Mouse (Mus musculus) forebrain, embryonic 12.5 days (tissue): Measurements from ENCODE around the gene Ppp1r37. TPM values are rescaled to one million over a fixed set of nuclear protein-coding genes. Genes with fewer than 3 reads are reported as not detected.
"Not testable (repeated sequence)": the region's sequence is repeated elsewhere in the genome, so short reads cannot be mapped to it uniquely, and the experiment has no call there.

Experiments used
- ATAC-seq: fragments of 200-750 bp; cut with Nextera tagmentation; 2 replicates; pipeline ENCODE4 v1.8.0; 2017; ENCODE audit warnings: moderate TSS enrichment; ENCODE audit not compliant: low FRiP score
- H3K27ac ChIP-seq: fragments of 300-500 bp; sonication (generic); 2 replicates; pipeline ENCODE4 v1.5.1; 2016; ENCODE audit warnings: mild to moderate bottlenecking
- H3K27me3 ChIP-seq: fragments of 300-500 bp; sonication (generic); 2 replicates; pipeline ENCODE4 v1.6.1; 2016; ENCODE audit warnings: mild to moderate bottlenecking
- H3K36me3 ChIP-seq: fragments of 300-500 bp; sonication (generic); replicated peaks from 2 replicates; pipeline ENCODE4 v1.6.1; 2016; ENCODE audit warnings: mild to moderate bottlenecking
- H3K4me1 ChIP-seq: fragments of 300-500 bp; sonication (generic); 2 replicates; pipeline ENCODE4 v1.6.1; 2016
- H3K4me2 ChIP-seq: fragments of 300-500 bp; sonication (generic); 2 replicates; pipeline ENCODE4 v1.6.1; 2016; ENCODE audit warnings: mild to moderate bottlenecking, moderate library complexity
- H3K4me3 ChIP-seq: fragments of 300-500 bp; sonication (generic); replicated peaks from 2 replicates; pipeline ENCODE4 v1.5.1; 2016; ENCODE audit warnings: mild to moderate bottlenecking
- H3K9ac ChIP-seq: fragments of 300-500 bp; sonication (generic); 2 replicates; pipeline ENCODE4 v1.6.1; 2016; ENCODE audit warnings: mild to moderate bottlenecking
- H3K9me3 ChIP-seq: fragments of 300-500 bp; sonication (generic); 2 replicates; pipeline ENCODE4 v1.6.1; 2016
- WGBS: fragments of 180-500 bp; shearing (Covaris S2); methylation state at CpG from one replicate; pipeline ENCODE4 v1.1.7; 2016; 5-methylcytosine and 5-hydroxymethylcytosine counted together
- polyA plus RNA-seq: library from polyadenylated mRNA; unstranded; fragments of >200 nt; fragmentation: Nextera tagmentation; extraction: Ambion mirVana; gene quantifications from 2 replicates; pipeline ENCODE4 v1.2.1, GENCODE M21; 2016

Gene Ppp1r37
- 34.9 and 35.4 TPM in 2 replicates for polyA plus RNA-seq

GRCm38 (mm10) chr7:19562643-19563410, at the start of gene Ppp1r37:
Gene Ppp1r37, minus strand, starts transcription at chr7:19563076.
- peaks cover 46% of the 10 kb centered on the region for H3K4me1 ChIP-seq
- peak within 1 kb of the TSS; percentile 96 for H3K9ac ChIP-seq
- peaks cover 34% of the 10 kb centered on the region for H3K36me3 ChIP-seq
- H3K4me2 ChIP-seq, result peak within 1 kb of the TSS; percentile 99
- H3K9me3 ChIP-seq, result peaks cover 6% of the 10 kb centered on the region; the same call in 1 of the 2 replicates
- peak; percentile 48 for ATAC-seq
- peak within 1 kb of the TSS; percentile 92 for H3K27ac ChIP-seq
- WGBS, result 2% methylated on average over 19 of the region's 19 CpGs
- no peaks in the 10 kb centered on the region for H3K27me3 ChIP-seq
- peak within 1 kb of the TSS; percentile 98 for H3K4me3 ChIP-seq

GRCm38 (mm10) chr7:19610969-19611368, 48.1 kb upstream of the Ppp1r37 start:
- no peak overlapping the region for H3K27ac ChIP-seq
- H3K4me1 ChIP-seq, result no peaks in the 10 kb centered on the region
- H3K4me3 ChIP-seq, result no peak overlapping the region
- H3K36me3 ChIP-seq, result no peaks in the 10 kb centered on the region; the same call in 1 of the 2 replicates
- 75% methylated on average over 5 of the region's 5 CpGs for WGBS
- H3K9ac ChIP-seq, result no peak overlapping the region
- H3K27me3 ChIP-seq, result no peaks in the 10 kb centered on the region
- no peaks in the 10 kb centered on the region for H3K9me3 ChIP-seq
- no peak for ATAC-seq
- no peak overlapping the region for H3K4me2 ChIP-seq

GRCm38 (mm10) chr7:19609641-19610332, 46.9 kb upstream of the Ppp1r37 start:
- Histone ChIP-seq H3K4me3 (no peak overlapping the region), H3K27ac (no peak overlapping the region), H3K9me3 (no peaks in the 10 kb centered on the region), H3K4me2 (no peak overlapping the region), H3K27me3 (no peaks in the 10 kb centered on the region), H3K36me3 (no peaks in the 10 kb centered on the region), H3K4me1 (no peaks in the 10 kb centered on the region), H3K9ac (no peak overlapping the region)
- ATAC-seq, result no peak
- 93% methylated on average over 12 of the region's 12 CpGs for WGBS

- H3K36me3 ChIP-seq, result peaks cover 9% of the 10 kb centered on the region; the same call in 1 of the 2 replicates
- H3K4me3 ChIP-seq, result no peak overlapping the region
- H3K4me1 ChIP-seq, result peaks cover 16% of the 10 kb centered on the region
- H3K27me3 ChIP-seq, result no peaks in the 10 kb centered on the region
- WGBS, result 88% methylated on average over 5 of the region's 5 CpGs
- no peak overlapping the region for H3K27ac ChIP-seq
- H3K9ac ChIP-seq, result no peak overlapping the region
- H3K4me2 ChIP-seq, result no peak overlapping the region
- no peaks in the 10 kb centered on the region for H3K9me3 ChIP-seq
- ATAC-seq, result no peak
Measured at GRCm38 (mm10) chr7:19607291-19607690, 44.4 kb upstream of the Ppp1r37 start.

GRCm38 (mm10) chr7:19604606-19605214, 41.8 kb upstream of the Ppp1r37 start:
- WGBS, result 59% methylated on average over 10 of the region's 10 CpGs
- peaks cover 31% of the 10 kb centered on the region for H3K36me3 ChIP-seq
- H3K27me3 ChIP-seq, H3K9me3 ChIP-seq, H3K9ac ChIP-seq: not testable (repeated sequence)
- peaks cover 33% of the 10 kb centered on the region for H3K4me1 ChIP-seq
- peak overlapping the region; percentile 77; the same call in 1 of the 2 replicates for H3K27ac ChIP-seq
- H3K4me2 ChIP-seq, result peak overlapping the region; percentile 96
- peak; percentile 63; the same call in 1 of the 2 replicates for ATAC-seq
- H3K4me3 ChIP-seq, result peak overlapping the region; percentile 70

- peak within 1 kb of the TSS; percentile 77 for H3K27ac ChIP-seq
- H3K4me3 ChIP-seq, result peak within 1 kb of the TSS; percentile 70
- peak within 1 kb of the TSS; percentile 84 for H3K9ac ChIP-seq
- no peaks in the 10 kb centered on the region for H3K27me3 ChIP-seq
- peaks cover 38% of the 10 kb centered on the region for H3K36me3 ChIP-seq
- H3K9me3 ChIP-seq, result no peaks in the 10 kb centered on the region
- peaks cover 33% of the 10 kb centered on the region for H3K4me1 ChIP-seq
- 1% methylated on average over 57 of the region's 57 CpGs for WGBS
- ATAC-seq, result peak; percentile 95
- peak within 1 kb of the TSS; percentile 96 for H3K4me2 ChIP-seq
Measured at GRCm38 (mm10) chr7:19603849-19604605, 41.2 kb upstream of the Ppp1r37 start, which contains the start of gene Clasrp. Gene Clasrp, minus strand, starts transcription at chr7:19604486.

- WGBS, result 84% methylated on average over 12 of the region's 12 CpGs
- H3K27me3 ChIP-seq, result no peaks in the 10 kb centered on the region
- peak overlapping the region; percentile 70 for H3K4me3 ChIP-seq
Measured at GRCm38 (mm10) chr7:19603055-19603454, 40.2 kb upstream of the Ppp1r37 start.

GRCm38 (mm10) chr7:19600562-19600961, 37.7 kb upstream of the Ppp1r37 start:
- ATAC-seq, result no peak
- no peak overlapping the region for H3K9ac ChIP-seq
- 68% methylated on average over 5 of the region's 5 CpGs for WGBS

More at GRCm38 (mm10) chr7:19603055-19603454, 40.2 kb upstream of the Ppp1r37 start:
- peak overlapping the region; percentile 84 for H3K9ac ChIP-seq
- H3K4me2 ChIP-seq, result peak overlapping the region; percentile 96
- H3K36me3 ChIP-seq, result peaks cover 46% of the 10 kb centered on the region
- H3K4me1 ChIP-seq, result peaks cover 33% of the 10 kb centered on the region
- ATAC-seq, result no peak
- H3K9me3 ChIP-seq, result no peaks in the 10 kb centered on the region
- H3K27ac ChIP-seq, result no peak overlapping the region

GRCm38 (mm10) chr7:19593061-19593730, 30.3 kb upstream of the Ppp1r37 start:
- H3K27me3 ChIP-seq, result no peaks in the 10 kb centered on the region
- no peak overlapping the region for H3K9ac ChIP-seq
- WGBS, result 86% methylated on average over 10 of the region's 10 CpGs
- H3K4me2 ChIP-seq, result no peak overlapping the region
- ATAC-seq, result no peak
- no peak overlapping the region for H3K27ac ChIP-seq
- H3K4me1 ChIP-seq, result no peaks in the 10 kb centered on the region
- no peaks in the 10 kb centered on the region for H3K9me3 ChIP-seq
- H3K36me3 ChIP-seq, result peaks cover 90% of the 10 kb centered on the region
- no peak overlapping the region for H3K4me3 ChIP-seq

More at GRCm38 (mm10) chr7:19600562-19600961, 37.7 kb upstream of the Ppp1r37 start:
- Histone ChIP-seq H3K36me3 (peaks cover 63% of the 10 kb centered on the region), H3K27ac (no peak overlapping the region), H3K4me3 (no peak overlapping the region), H3K4me1 (peaks cover 33% of the 10 kb centered on the region), H3K9me3 (no peaks in the 10 kb centered on the region), H3K27me3 (no peaks in the 10 kb centered on the region), H3K4me2 (no peak overlapping the region)

- no peak overlapping the region for H3K4me2 ChIP-seq
- H3K36me3 ChIP-seq, result peaks cover 98% of the 10 kb centered on the region
- no peak overlapping the region for H3K4me3 ChIP-seq
- H3K27ac ChIP-seq, result no peak overlapping the region
- H3K9me3 ChIP-seq, result no peaks in the 10 kb centered on the region
- no peak overlapping the region for H3K9ac ChIP-seq
- H3K4me1 ChIP-seq, result no peaks in the 10 kb centered on the region
- 64% methylated on average over 3 of the region's 3 CpGs for WGBS
- H3K27me3 ChIP-seq, result no peaks in the 10 kb centered on the region
- ATAC-seq, result peak; percentile 13; the same call in 1 of the 2 replicates
Measured at GRCm38 (mm10) chr7:19589917-19590316, 27.0 kb upstream of the Ppp1r37 start.

GRCm38 (mm10) chr7:19589207-19589606, 26.3 kb upstream of the Ppp1r37 start:
- Histone ChIP-seq H3K36me3 (peaks cover 100% of the 10 kb centered on the region), H3K9ac (no peak overlapping the region), H3K4me2 (no peak overlapping the region)

More at GRCm38 (mm10) chr7:19589207-19589606, 26.3 kb upstream of the Ppp1r37 start:
- H3K9me3 ChIP-seq, result no peaks in the 10 kb centered on the region
- H3K27ac ChIP-seq, result no peak overlapping the region
- H3K4me1 ChIP-seq, result no peaks in the 10 kb centered on the region
- 47% methylated on average over 3 of the region's 3 CpGs for WGBS
- no peak overlapping the region for H3K4me3 ChIP-seq
- no peak for ATAC-seq
- no peaks in the 10 kb centered on the region for H3K27me3 ChIP-seq
